Mouse (Mus musculus) hindlimb bud, embryonic 11.5 days (tissue): ENCODE results near the gene Vmn1r199.
A peak's percentile ranks its signal among the peaks of the same experiment; 100 is the strongest.
"Not testable (repeated sequence)": the region's sequence is repeated elsewhere in the genome, so short reads cannot be mapped to it uniquely, and the experiment has no call there.

Experiments
- DNase-seq: peaks from one replicate; pipeline ENCODE4 v3.0.0-alpha.2; 2012; ENCODE audit warnings: low read depth, low spot score; ENCODE audit errors: extremely low spot score

Gene Vmn1r199

GRCm38 (mm10) chr13:22379518-22379917, at the start of gene Vmn1r199:
TSS of gene Vmn1r199 (plus strand) at chr13:22379818.
- no peak for DNase-seq

DNA sequence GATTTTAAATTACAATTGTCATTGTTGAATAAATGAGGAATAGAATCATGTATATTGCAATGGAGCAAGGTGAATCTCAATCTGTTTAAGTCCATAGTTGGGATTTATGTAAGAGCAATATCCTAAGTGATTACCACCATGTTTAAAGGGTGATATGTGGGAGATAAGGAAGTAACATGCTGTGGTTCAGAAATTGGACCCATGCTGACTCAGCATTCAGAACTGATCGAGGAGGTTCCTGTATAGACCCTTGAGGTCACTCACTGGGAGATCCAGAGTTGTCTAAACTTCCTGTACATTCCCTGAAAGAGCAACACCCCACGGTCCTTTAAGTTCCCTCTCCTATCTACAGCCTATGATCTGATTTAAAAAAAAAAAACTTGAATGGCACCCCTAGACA, 46.3 kb upstream of the Vmn1r199 start:
- no peak for DNase-seq

DNA sequence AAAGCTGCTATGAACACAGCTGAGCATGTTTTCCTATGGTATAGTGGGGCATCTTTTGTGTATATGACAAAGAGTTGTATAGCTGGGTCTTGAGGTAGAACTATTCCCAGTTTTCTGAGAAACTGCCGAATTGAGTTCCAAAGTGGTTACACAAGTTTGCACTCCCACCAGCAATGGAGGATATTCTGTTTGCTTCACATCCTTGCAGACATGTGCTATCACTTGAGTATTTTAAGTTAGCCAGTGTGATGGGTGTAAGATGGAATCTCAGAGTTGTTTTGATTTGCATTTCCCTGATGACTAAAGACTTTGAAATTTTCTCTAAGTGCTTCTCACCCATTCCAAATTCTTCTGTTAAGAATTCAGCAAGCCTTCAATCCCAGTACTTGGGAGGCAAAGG, 44.1 kb upstream of the Vmn1r199 start:
- no peak for DNase-seq

DNA sequence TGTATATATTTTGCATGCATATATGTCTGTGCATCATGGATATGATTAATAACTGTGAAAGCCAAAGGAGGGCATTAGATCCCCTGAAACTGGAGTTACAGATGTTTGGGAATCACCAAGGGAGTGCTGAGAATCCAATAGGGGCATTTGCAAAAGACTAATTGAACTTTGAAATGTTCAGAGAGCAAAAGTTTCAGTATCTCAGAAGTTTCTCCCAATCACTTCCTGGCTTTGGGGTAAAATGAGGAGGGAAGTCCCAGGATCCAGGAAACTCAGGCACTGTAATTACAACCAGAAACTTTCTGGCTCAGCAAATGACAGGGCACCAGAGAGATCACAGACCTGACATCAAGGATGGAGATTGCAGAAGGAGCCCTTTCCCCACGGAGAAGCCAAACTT, 29.6 kb upstream of the Vmn1r199 start, which contains the start of gene Vmn1r198:
Gene Vmn1r198 (plus strand): TSS at position 301 of the 400 bp plus-strand sequence.
- DNase-seq = no peak

- DNase-seq = no peak
Measured at GRCm38 (mm10) chr13:22350813-22351212, 28.8 kb upstream of the Vmn1r199 start.

DNA sequence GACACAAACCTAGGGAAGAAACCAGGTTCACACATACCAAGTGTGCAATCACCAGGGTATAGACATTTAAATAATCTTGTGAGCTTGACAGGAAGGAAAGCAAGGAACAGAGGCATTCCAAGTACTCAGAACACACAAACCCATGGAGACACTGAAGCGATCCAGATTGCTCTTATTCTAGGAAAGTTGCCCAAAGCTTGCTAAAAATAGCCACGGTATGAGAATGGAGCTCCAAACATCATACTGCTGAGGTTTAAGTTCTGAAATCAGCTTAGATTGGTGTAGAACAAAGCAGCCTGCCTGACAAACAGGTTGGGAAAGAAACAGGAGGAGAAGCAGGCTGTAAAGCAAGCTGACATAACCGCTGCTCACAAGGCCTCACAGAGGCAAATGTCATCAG, 1.5 kb downstream of the Vmn1r199 start:
- not testable (repeated sequence) for DNase-seq

- DNase-seq = no peak
Measured at GRCm38 (mm10) chr13:22383401-22383800, 3.8 kb downstream of the Vmn1r199 start.

DNA sequence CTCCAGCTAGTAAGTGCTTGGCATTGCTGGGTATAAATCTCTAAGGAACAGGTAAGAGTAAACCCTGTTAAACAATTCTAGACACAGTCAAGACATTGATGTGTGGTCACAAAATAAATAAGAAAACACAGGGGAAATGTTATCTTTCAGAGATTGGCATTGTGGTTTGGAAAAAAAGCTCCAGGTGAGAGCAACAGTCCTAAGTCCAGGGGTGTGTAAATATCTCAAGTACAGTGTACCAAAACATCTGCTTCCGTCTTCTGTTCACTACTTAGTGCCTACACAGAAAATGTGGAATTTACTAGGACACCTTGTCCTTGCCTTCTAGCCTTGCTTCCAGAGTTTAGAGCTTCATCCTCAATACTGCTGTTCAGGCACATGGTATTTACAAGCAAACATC, 7.4 kb downstream of the Vmn1r199 start:
- no peak for DNase-seq

GRCm38 (mm10) chr13:22390073-22390472, 10.5 kb downstream of the Vmn1r199 start, which contains the start of gene Vmn1r200:
TSS of gene Vmn1r200 (plus strand) at chr13:22390373.
- DNase-seq = peak; percentile 31

- DNase-seq = no peak
Measured at GRCm38 (mm10) chr13:22402978-22403377, 23.4 kb downstream of the Vmn1r199 start.
